Mouse (Mus musculus) heart, adult 18-20 months (tissue): ENCODE results near the gene Cdca8. TPM values are rescaled to one million over a fixed set of nuclear protein-coding genes. Genes with fewer than 3 reads are reported as not detected.

Source experiments
- DNase-seq, 2 experiments: peaks; one replicate each; pipeline ENCODE4 v3.0.0; 2021 to 2022; ENCODE audit warnings: mixed read lengths in 1 of 2
- total RNA-seq, 2 experiments: library from RNA; stranded (reverse); gene quantifications; 2 replicates each; pipeline ENCODE4 v1.2.3; 2021

The Cdca8 gene
- total RNA-seq, 2 experiments from 2014 or later: 0.41 to 0.57 TPM

- DNase-seq: no peak
Measured at GRCm38 (mm10) chr4:124872719-124873118, 66.4 kb downstream of the Cdca8 start.

Other genes starting within 250 kb of the Cdca8 start
- 10 to 100 TPM; 11.0 to 14.0 TPM for gene Utp11, start 245.7 kb downstream of the Cdca8 start, total RNA-seq
- 10 to 100 TPM in 1 of 2 experiments, 1 to 10 TPM in 1; 8.2 to 13.8 TPM for gene Fhl3, start 238.6 kb downstream of the Cdca8 start, total RNA-seq
- 10 to 100 TPM; 18.8 to 19.4 TPM for gene Sf3a3, start 224.5 kb downstream of the Cdca8 start, total RNA-seq
- 1 to 10 TPM; 5.6 to 7.0 TPM for gene Inpp5b, start 197.5 kb downstream of the Cdca8 start, total RNA-seq
- 10 to 100 TPM; 15.0 to 15.1 TPM for gene Mtf1, start 137.2 kb downstream of the Cdca8 start, total RNA-seq
- gene Yrdc, start 88.6 kb downstream of the Cdca8 start, total RNA-seq: 10 to 100 TPM; 20.0 to 20.5 TPM
- gene 1110065P20Rik, start 88.1 kb downstream of the Cdca8 start, total RNA-seq: 10 to 100 TPM; 20.7 to 26.9 TPM
- under 1 TPM; 0.52 to 0.57 TPM for gene Maneal, start 77.1 kb downstream of the Cdca8 start, total RNA-seq
- gene Epha10, start 58.4 kb downstream of the Cdca8 start, total RNA-seq: not detected
- gene 9930104L06Rik, start 2.3 kb downstream of the Cdca8 start, total RNA-seq: 10 to 100 TPM in 1 of 2 experiments, 1 to 10 TPM in 1; 7.8 to 10.9 TPM
- gene Rspo1, start 47.1 kb upstream of the Cdca8 start, total RNA-seq: 1 to 10 TPM; 3.1 to 4.3 TPM
- gene Gnl2, start 77.3 kb upstream of the Cdca8 start, total RNA-seq: 10 to 100 TPM; 28.6 to 29.2 TPM
- gene Dnali1, start 126.4 kb upstream of the Cdca8 start, total RNA-seq: under 1 TPM in 1 of 2 experiments, not detected in 1; 0.33 TPM
- 1 to 10 TPM; 7.1 to 7.7 TPM for gene Snip1, start 127.4 kb upstream of the Cdca8 start, total RNA-seq
- 10 to 100 TPM; 18.3 to 23.4 TPM for gene Meaf6, start 145.8 kb upstream of the Cdca8 start, total RNA-seq
- gene Zc3h12a, start 188.5 kb upstream of the Cdca8 start, total RNA-seq: 1 to 10 TPM; 4.0 to 4.1 TPM